Mouse (Mus musculus): Measurements from ENCODE around the gene Scarb1. TPM values are rescaled to one million over a fixed set of nuclear protein-coding genes. Genes with fewer than 3 reads are reported as not detected.

The Scarb1 gene
- polyA plus RNA-seq, 1 experiment = 45.0 TPM

DNA sequence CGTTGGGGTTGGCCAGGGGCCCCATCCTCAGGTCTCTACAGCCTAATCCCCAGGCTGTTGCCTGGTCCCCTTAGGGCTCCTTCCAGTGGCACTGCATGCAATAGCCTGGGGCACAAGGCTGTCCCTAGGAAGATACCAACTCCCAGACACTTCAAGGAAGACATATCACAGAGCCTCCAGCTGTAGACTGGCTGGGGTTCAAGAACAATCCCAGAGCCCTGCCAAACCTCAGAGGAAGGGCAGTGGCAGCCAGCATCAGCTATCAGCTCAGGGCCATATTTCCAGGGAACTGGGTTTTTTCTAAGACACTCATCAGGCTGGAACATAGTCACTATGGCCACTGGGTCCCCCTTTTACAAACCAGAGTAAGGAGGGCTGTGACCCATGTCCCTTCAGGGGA is 25.8 kb downstream of the Scarb1 start:
- no peak for DNase-seq (ENCODE audit: low read depth)
- no peak for TF ChIP-seq CTCF (IDR thresholded peaks at IDR 0.05; ENCODE audit: borderline replicate concordance, extremely low read depth, insufficient read depth, insufficient read length)
- TF ChIP-seq POLR2A (IDR thresholded peaks at IDR 0.05; ENCODE audit: borderline replicate concordance, extremely low read depth, insufficient read depth, insufficient read length, poor library complexity, severe bottlenecking) = no peak

DNA sequence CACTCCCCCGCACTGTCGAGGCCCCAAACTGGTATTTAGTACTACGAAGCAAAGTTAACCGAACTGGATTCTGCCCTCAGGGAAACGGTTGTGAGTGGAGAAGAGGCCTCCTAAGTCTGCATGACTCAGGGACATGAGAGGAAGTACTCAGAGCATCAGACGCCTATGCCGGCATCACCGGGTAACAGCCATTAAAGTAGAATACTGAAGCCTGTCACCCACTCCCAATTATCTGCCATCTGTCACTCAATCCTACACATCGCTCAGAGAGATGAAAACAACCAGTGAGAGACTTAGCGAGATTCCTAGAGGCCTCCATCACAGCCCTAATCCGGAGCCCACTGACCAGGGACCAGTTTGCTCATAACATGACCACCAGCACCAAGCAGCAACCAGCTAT is 26.9 kb downstream of the Scarb1 start:
- TF ChIP-seq POLR2A (IDR thresholded peaks at IDR 0.05; ENCODE audit: borderline replicate concordance, extremely low read depth, insufficient read depth, insufficient read length, poor library complexity, severe bottlenecking) (no peak), CTCF (IDR thresholded peaks at IDR 0.05; ENCODE audit: borderline replicate concordance, extremely low read depth, insufficient read depth, insufficient read length) (no peak)
- peak; percentile 31 for DNase-seq (ENCODE audit: low read depth)

DNA sequence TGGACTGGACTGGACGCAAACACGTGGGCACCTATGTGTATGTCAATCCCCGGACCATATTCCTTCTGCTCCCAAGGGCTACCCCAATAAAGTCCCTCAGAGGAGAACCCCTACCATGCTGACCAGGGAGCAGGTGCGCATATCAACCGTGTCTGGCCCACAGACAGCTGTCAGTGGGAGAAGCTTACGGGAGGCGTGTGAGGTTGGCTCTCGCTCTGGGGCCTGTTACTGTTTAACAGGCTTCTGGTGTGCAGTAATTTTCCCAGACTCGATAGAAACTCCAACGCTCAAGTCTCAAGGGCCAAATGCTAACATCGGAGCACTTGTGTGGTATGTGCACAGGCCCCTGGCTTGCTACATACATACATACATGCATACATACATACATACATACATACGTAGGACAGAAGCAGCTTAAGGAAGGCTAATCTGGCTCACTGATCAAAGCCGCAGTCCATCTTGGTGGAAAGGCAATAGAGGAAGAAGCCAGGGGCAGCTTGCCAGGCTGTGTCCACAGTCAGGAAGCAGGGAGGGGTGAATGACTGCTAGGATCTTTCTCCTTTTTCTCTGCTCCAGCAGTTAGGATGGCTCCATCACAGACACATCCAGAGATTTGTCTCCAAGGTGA is 27.8 kb downstream of the Scarb1 start:
- TF ChIP-seq CTCF (IDR thresholded peaks at IDR 0.05; ENCODE audit: borderline replicate concordance, extremely low read depth, insufficient read depth, insufficient read length) (no peak), POLR2A (IDR thresholded peaks at IDR 0.05; ENCODE audit: borderline replicate concordance, extremely low read depth, insufficient read depth, insufficient read length, poor library complexity, severe bottlenecking) (no peak)
- peak; percentile 20 for DNase-seq (ENCODE audit: low read depth)

DNA sequence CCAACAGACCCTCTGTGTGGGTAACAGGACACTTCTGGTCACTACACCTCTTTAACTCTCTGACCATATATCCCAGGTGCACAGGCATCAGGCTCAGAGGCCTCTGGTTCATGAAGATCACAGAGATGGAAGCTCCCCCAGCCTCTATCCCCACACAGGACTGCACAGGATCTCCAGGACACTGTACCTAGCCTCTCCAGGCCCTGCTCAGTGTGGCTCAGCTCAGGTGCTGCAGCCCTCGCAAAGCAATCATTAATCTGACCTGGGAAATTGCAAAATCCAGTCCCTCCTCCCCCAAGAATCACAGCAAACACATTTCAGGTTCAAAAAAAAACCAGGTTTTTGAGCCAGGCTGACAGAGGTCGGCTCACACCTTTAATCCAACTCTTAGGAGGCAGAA is 29.9 kb downstream of the Scarb1 start:
- DNase-seq (ENCODE audit: low read depth) = no peak
- TF ChIP-seq POLR2A (IDR thresholded peaks at IDR 0.05; ENCODE audit: borderline replicate concordance, extremely low read depth, insufficient read depth, insufficient read length, poor library complexity, severe bottlenecking) = no peak
- TF ChIP-seq CTCF (IDR thresholded peaks at IDR 0.05; ENCODE audit: borderline replicate concordance, extremely low read depth, insufficient read depth, insufficient read length) = no peak

DNA sequence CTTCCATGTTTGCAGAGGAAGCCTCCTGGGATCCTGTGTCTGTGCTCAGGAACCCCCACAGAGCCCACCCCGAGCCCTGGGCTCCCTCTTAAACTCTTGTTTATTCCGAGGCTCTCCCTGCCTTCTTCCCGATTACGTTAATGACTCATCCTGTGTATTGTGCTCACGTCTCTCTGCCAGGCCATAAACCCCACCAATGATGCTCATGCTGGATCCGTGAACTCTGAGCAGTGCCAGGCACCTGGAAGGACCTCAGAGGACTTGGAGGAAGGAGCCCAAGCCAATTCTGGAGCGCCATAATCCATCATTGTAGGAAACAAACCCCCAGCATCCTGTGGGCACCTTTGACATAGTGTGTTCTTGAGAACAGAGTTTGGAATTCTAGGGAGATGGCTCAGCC is 31.7 kb downstream of the Scarb1 start:
- no peak for DNase-seq (ENCODE audit: low read depth)
- TF ChIP-seq CTCF (IDR thresholded peaks at IDR 0.05; ENCODE audit: borderline replicate concordance, extremely low read depth, insufficient read depth, insufficient read length) = no peak
- TF ChIP-seq POLR2A (IDR thresholded peaks at IDR 0.05; ENCODE audit: borderline replicate concordance, extremely low read depth, insufficient read depth, insufficient read length, poor library complexity, severe bottlenecking) = no peak

DNA sequence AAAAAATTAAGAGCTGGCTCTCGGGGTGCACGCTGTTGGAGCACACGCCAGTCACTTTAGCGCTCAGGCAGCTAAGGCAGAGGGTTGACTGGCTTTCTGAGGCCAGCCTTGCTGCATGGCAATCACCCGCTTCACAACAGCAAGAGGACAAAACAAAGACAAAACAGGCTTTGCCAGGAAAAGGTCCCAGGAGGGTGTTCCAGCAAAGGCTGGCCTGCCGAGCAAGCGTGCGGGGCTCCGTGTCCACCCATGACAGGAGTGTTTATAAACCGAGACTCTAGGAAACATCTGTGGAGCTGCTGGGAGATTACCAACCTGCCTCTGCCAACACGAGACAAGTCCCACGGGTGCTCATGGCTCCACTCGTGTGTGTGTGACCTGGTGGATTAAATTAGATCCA is 34.1 kb downstream of the Scarb1 start:
- DNase-seq (ENCODE audit: low read depth) = peak; percentile 44
- TF ChIP-seq POLR2A (IDR thresholded peaks at IDR 0.05; ENCODE audit: borderline replicate concordance, extremely low read depth, insufficient read depth, insufficient read length, poor library complexity, severe bottlenecking) = no peak
- no peak for TF ChIP-seq CTCF (IDR thresholded peaks at IDR 0.05; ENCODE audit: borderline replicate concordance, extremely low read depth, insufficient read depth, insufficient read length)

DNA sequence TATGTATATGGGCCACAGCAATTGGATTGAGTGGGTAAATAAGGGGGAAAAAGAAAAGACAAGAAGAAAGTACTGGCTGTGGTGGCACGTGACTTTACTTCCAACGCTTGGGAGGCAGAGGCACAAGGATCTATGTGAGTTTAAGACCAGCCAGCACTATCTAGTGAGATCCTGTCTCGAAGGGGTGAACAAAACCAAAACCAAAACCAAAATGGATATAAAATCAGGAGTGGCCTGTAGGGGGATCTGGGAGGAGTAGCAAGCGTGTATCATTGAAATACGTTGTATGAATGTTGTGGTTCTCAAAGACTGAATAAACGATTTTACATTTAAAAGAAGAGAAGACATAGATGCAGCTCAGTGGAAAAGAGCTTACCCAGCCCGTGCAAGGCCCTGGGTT is 34.5 kb downstream of the Scarb1 start:
- TF ChIP-seq POLR2A (IDR thresholded peaks at IDR 0.05; ENCODE audit: borderline replicate concordance, extremely low read depth, insufficient read depth, insufficient read length, poor library complexity, severe bottlenecking) (no peak), CTCF (IDR thresholded peaks at IDR 0.05; ENCODE audit: borderline replicate concordance, extremely low read depth, insufficient read depth, insufficient read length) (no peak)
- DNase-seq (ENCODE audit: low read depth) = no peak

DNA sequence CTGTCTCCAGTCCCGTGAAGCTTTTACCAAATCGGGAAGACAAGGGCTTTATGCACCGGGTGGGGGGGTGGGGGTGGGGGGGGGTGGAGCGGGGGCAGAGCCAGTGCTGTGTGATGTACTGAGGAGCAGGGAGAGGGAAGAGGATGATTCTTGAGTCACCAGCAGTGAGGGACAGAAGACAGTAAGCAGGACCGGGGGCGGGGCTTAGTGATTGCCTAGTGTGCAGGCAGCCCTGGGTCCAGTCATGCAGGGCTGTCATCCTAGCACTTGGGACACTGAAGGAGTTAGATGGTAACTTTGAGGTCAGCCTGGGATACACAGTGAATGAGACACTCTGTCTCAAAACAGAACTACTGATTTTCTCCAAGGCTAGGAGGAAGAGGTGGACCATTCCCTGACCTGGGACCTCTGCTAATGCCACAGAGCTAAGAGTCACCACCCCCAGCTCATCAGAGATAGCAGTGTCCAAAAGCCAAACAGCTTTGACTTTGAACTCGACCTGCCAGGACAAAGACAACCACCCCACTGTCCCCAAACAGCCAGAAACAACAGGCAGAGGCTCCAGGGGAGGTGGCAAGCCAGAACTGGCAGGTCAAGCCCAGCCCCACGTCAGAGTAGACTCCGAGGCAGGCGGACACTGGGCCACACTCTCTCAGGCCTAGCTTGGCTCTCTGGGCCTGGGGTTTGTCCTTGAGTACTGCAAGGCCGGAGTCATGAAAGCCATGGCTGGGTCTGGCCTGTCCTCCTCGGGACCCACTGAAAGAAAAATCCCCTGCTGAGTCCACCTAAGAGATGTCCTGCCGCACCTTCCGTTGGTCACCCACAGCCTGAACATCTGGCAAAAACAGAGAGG is 35.4 kb downstream of the Scarb1 start:
- no peak for DNase-seq (ENCODE audit: low read depth)
- TF ChIP-seq POLR2A (IDR thresholded peaks at IDR 0.05; ENCODE audit: borderline replicate concordance, extremely low read depth, insufficient read depth, insufficient read length, poor library complexity, severe bottlenecking) (no peak), CTCF (IDR thresholded peaks at IDR 0.05; ENCODE audit: borderline replicate concordance, extremely low read depth, insufficient read depth, insufficient read length) (no peak)

DNA sequence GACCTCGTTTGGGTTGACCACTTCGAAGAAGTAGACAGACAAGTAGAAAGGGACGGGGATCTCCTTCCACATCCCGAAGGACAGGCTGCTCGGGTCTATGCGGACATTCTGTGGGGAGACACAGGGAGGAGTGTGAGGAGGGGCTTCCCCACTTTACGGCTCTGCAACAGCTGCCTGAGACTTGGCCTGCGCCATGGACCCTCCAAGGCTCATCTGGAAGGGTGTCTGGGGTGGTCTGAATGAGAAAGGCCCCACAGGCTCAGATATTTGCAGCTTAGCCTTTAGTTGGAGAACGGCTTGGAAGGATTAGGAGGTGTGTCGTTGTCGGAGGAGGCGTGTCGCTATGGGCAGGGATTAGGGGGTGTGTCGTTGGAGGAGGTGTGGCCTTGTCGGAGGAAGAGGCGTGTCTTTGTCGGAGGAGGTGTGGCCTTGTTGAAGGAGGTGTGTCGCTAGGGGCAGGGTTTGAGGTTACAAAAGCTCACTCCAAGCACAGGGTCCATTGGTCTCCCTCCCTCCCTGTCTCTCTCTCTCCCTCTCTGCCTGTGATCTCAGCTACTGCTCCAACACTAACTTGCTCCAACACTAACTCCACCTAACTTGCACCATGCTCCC is 36.5 kb downstream of the Scarb1 start:
- TF ChIP-seq POLR2A (IDR thresholded peaks at IDR 0.05; ENCODE audit: borderline replicate concordance, extremely low read depth, insufficient read depth, insufficient read length, poor library complexity, severe bottlenecking) = no peak
- no peak for TF ChIP-seq CTCF (IDR thresholded peaks at IDR 0.05; ENCODE audit: borderline replicate concordance, extremely low read depth, insufficient read depth, insufficient read length)
- DNase-seq (ENCODE audit: low read depth) = peak; percentile 82

DNA sequence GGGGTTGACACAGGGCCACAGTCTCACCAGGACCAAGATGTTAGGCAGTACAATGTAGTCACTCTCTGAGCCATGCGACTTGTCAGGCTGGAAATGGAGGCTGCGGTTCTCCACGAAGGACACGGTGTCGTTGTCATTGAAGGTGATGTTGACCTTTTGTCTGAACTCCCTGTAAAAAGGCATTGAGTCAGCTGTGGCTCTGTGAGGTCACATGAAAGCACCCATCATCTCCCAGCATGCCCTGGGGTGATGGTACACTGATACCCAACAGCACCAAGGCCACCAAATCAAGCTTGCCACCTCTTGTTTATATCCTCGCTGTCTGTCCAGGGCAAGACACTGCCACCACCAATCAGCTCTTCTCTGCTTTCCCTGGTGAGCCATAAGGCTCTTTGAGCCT is 37.8 kb downstream of the Scarb1 start:
- DNase-seq (ENCODE audit: low read depth) = no peak
- TF ChIP-seq CTCF (IDR thresholded peaks at IDR 0.05; ENCODE audit: borderline replicate concordance, extremely low read depth, insufficient read depth, insufficient read length) (no peak), POLR2A (IDR thresholded peaks at IDR 0.05; ENCODE audit: borderline replicate concordance, extremely low read depth, insufficient read depth, insufficient read length, poor library complexity, severe bottlenecking) (no peak)

DNA sequence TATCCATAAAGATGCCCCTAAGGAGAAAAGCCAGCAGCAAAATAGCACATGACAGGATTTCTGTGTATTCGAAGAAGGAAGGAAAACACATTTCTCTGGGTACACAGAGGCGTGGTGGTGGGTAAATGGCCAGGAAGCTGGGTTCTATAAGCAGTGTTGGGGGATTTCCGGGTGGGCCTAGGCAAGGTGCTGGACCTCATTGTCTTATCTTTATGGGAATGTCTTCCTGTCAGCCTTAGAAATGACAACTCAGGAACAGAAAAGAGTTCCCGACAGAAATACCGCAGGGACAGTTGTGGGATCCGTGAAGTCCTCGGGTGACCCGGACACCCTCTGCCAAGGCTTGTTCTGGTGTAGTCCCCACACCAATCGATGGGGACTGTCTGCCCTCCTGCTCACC is 42.7 kb downstream of the Scarb1 start:
- TF ChIP-seq CTCF (IDR thresholded peaks at IDR 0.05; ENCODE audit: borderline replicate concordance, extremely low read depth, insufficient read depth, insufficient read length) (no peak), POLR2A (IDR thresholded peaks at IDR 0.05; ENCODE audit: borderline replicate concordance, extremely low read depth, insufficient read depth, insufficient read length, poor library complexity, severe bottlenecking) (no peak)
- no peak for DNase-seq (ENCODE audit: low read depth)
